Mouse (Mus musculus) heart, adult 2 months (tissue): ENCODE results near the gene Cdk9. TPM values are rescaled to one million over a fixed set of nuclear protein-coding genes. Genes with fewer than 3 reads are reported as not detected.

ENCODE experiments used
- DNase-seq, 2 experiments: peaks; one replicate each; pipeline ENCODE4 v3.0.0; 2021
- H3K27ac ChIP-seq: fragments of 200-600 bp; 2 replicates; pipeline ENCODE4 v1.8.1; 2022
- H3K27me3 ChIP-seq: fragments of 200-500 bp; 2 replicates; pipeline ENCODE4 v1.6.1; 2012; ENCODE audit warnings: mild to moderate bottlenecking, low read length, inconsistent platforms, mixed read lengths; ENCODE audit not compliant: control insufficient read depth, insufficient read depth
- H3K36me3 ChIP-seq: fragments of 200-500 bp; 2 replicates; pipeline ENCODE4 v1.6.1; 2012; ENCODE audit warnings: low read length, inconsistent platforms; ENCODE audit not compliant: control insufficient read depth, insufficient read depth
- H3K4me1 ChIP-seq: fragments of 200-500 bp; 2 replicates; pipeline ENCODE4 v1.6.1; 2011; ENCODE audit warnings: low read length; ENCODE audit not compliant: control insufficient read depth, insufficient read depth
- H3K4me3 ChIP-seq: fragments of 200-600 bp; 2 replicates; pipeline ENCODE4 v1.8.1; 2022
- H3K79me2 ChIP-seq: fragments of 200-500 bp; replicated peaks from 2 replicates; pipeline ENCODE4 v1.6.1; 2012; ENCODE audit warnings: mild to moderate bottlenecking, inconsistent platforms, low read length, moderate library complexity, mixed read lengths; ENCODE audit not compliant: control insufficient read depth, insufficient read depth
- H3K9ac ChIP-seq: fragments of 200-500 bp; 2 replicates; pipeline ENCODE4 v1.6.1; 2012; ENCODE audit warnings: low read depth, mild to moderate bottlenecking, control low read depth, inconsistent platforms, low read length, mixed read lengths
- CTCF ChIP-seq: fragments of 200-600 bp; IDR thresholded peaks from 2 replicates; pipeline ENCODE4 v1.8.1; 2022; ENCODE audit warnings: antibody characterized with exemption, mild to moderate bottlenecking, moderate library complexity
- EP300 ChIP-seq: fragments of 200-500 bp; IDR thresholded peaks from 2 replicates; pipeline ENCODE4 v1.6.1; 2011; ENCODE audit warnings: low read depth, low read length, control low read depth; ENCODE audit not compliant: insufficient read depth
- POLR2A ChIP-seq: fragments of 200-500 bp; IDR thresholded peaks from 2 replicates; pipeline ENCODE4 v1.6.1; 2011; ENCODE audit warnings: mild to moderate bottlenecking, low read depth, low read length, control low read depth; ENCODE audit not compliant: insufficient read depth
- WGBS: fragments of 180-500 bp; shearing (Covaris S2); methylation state at CpG from one replicate; pipeline ENCODE4 v1.1.7; 2018; 5-methylcytosine and 5-hydroxymethylcytosine counted together
- intact Hi-C: fragments of 180-260 bp; cut with DNase I; formaldehyde crosslinking; loops from one replicate; pipeline ENCODE4 v1.15.1; 2025
- polyA plus RNA-seq: library from polyadenylated mRNA; depleted of rRNA; stranded (reverse); fragments of >200 nt; gene quantifications from 2 replicates; pipeline ENCODE4 v1.2.3, GENCODE M21; 2012
- total RNA-seq, 2 experiments: library from RNA; stranded (reverse); gene quantifications; 2 replicates each; pipeline ENCODE4 v1.2.3; 2021

The Cdk9 gene
- total and polyA plus RNA-seq, 3 experiments, result 21.0 to 42.3 (median 25.3) TPM

GRCm38 (mm10) chr2:32684681-32685428 lies 28.0 kb downstream of the Cdk9 start:
- H3K79me2 ChIP-seq, result no peaks in the 10 kb centered on the region
- no peak overlapping the region for H3K9ac ChIP-seq
- WGBS, result 71% methylated on average over 15 of the region's 15 CpGs
- intact Hi-C loops, result no loop called here
- no peak overlapping the region for H3K27ac ChIP-seq
- DNase-seq, result no peak
- H3K4me3 ChIP-seq, result no peak overlapping the region
- TF ChIP-seq CTCF (no peak), POLR2A (no peak), EP300 (no peak)
- no peaks in the 10 kb centered on the region for H3K36me3 ChIP-seq
- no peaks in the 10 kb centered on the region for H3K27me3 ChIP-seq
- peaks cover 2% of the 10 kb centered on the region for H3K4me1 ChIP-seq

GRCm38 (mm10) chr2:32683701-32684100 lies 29.2 kb downstream of the Cdk9 start:
- no peaks in the 10 kb centered on the region; the same call in 1 of the 2 replicates for H3K4me1 ChIP-seq
- intact Hi-C loops, result no loop called here
- 83% methylated on average over 10 of the region's 10 CpGs for WGBS
- no peak overlapping the region for H3K9ac ChIP-seq
- no peak overlapping the region for H3K27ac ChIP-seq
- H3K4me3 ChIP-seq, result no peak overlapping the region
- no peak for DNase-seq
- no peaks in the 10 kb centered on the region for H3K79me2 ChIP-seq
- no peaks in the 10 kb centered on the region for H3K27me3 ChIP-seq
- no peaks in the 10 kb centered on the region for H3K36me3 ChIP-seq
- no peak for TF ChIP-seq POLR2A
- no peak for TF ChIP-seq EP300
- TF ChIP-seq CTCF, result no peak

GRCm38 (mm10) chr2:32682721-32683417 lies 30.0 kb downstream of the Cdk9 start:
- peak overlapping the region; percentile 12; the same call in 1 of the 2 replicates for H3K27ac ChIP-seq
- intact Hi-C loops, result no loop called here
- H3K79me2 ChIP-seq, result no peaks in the 10 kb centered on the region
- no peaks in the 10 kb centered on the region; the same call in 1 of the 2 replicates for H3K4me1 ChIP-seq
- no peak overlapping the region for H3K4me3 ChIP-seq
- no peak for DNase-seq
- no peaks in the 10 kb centered on the region for H3K27me3 ChIP-seq
- no peak overlapping the region for H3K9ac ChIP-seq
- H3K36me3 ChIP-seq, result no peaks in the 10 kb centered on the region
- WGBS, result 61% methylated on average over 14 of the region's 14 CpGs
- TF ChIP-seq POLR2A, result no peak
- no peak for TF ChIP-seq EP300
- no peak for TF ChIP-seq CTCF

GRCm38 (mm10) chr2:32681754-32682153 lies 31.1 kb downstream of the Cdk9 start:
- H3K4me1 ChIP-seq, result peaks cover 1% of the 10 kb centered on the region; the same call in 1 of the 2 replicates
- no peaks in the 10 kb centered on the region for H3K36me3 ChIP-seq
- 70% methylated on average over 6 of the region's 6 CpGs for WGBS
- TF ChIP-seq POLR2A (no peak), EP300 (no peak), CTCF (no peak)
- intact Hi-C loops, result no loop called here
- no peak overlapping the region for H3K27ac ChIP-seq
- H3K79me2 ChIP-seq, result no peaks in the 10 kb centered on the region
- no peak for DNase-seq
- H3K27me3 ChIP-seq, result no peaks in the 10 kb centered on the region
- H3K4me3 ChIP-seq, result no peak overlapping the region
- H3K9ac ChIP-seq, result no peak overlapping the region

GRCm38 (mm10) chr2:32680961-32681650 lies 31.8 kb downstream of the Cdk9 start:
- Histone ChIP-seq H3K9ac (no peak overlapping the region), H3K36me3 (no peaks in the 10 kb centered on the region), H3K79me2 (no peaks in the 10 kb centered on the region), H3K4me3 (no peak overlapping the region), H3K27ac (no peak overlapping the region), H3K4me1 (peaks cover 1% of the 10 kb centered on the region; the same call in 1 of the 2 replicates), H3K27me3 (no peaks in the 10 kb centered on the region)
- intact Hi-C loops, result no loop called here
- no peak for DNase-seq
- no peak for TF ChIP-seq EP300
- no peak for TF ChIP-seq POLR2A
- TF ChIP-seq CTCF, result no peak
- 86% methylated on average over 19 of the region's 19 CpGs for WGBS
